Mouse (Mus musculus) left cerebral cortex, adult 11 months (tissue): ENCODE measurements around the gene Slc25a36.

ENCODE experiments used
- DNase-seq: peaks from one replicate; pipeline ENCODE4 v3.0.0; 2022; ENCODE audit warnings: low spot score

The Slc25a36 gene

GRCm38 (mm10) chr9:97041633-97042032 is 69.3 kb downstream of the Slc25a36 start:
- DNase-seq, result no peak

DNA sequence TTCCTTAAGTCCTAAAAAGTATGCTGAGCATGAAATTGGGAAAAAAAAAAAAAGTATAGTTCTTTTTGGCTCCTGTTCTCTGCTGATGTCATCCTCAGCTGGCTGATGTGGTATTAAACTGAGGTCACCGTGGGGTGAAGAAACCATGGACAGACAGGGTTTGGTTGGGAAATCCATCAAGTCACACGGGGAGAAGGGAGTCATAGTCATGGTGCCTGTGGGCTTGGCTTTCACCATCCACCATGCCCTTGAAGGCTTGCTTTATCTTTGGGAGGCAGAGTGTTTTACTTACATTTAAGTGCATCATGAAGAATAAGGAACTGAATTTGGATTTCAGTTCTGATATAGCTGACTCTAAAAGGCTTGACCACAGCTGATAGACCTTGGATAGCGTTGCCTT is 72.9 kb downstream of the Slc25a36 start:
- no peak for DNase-seq

DNA sequence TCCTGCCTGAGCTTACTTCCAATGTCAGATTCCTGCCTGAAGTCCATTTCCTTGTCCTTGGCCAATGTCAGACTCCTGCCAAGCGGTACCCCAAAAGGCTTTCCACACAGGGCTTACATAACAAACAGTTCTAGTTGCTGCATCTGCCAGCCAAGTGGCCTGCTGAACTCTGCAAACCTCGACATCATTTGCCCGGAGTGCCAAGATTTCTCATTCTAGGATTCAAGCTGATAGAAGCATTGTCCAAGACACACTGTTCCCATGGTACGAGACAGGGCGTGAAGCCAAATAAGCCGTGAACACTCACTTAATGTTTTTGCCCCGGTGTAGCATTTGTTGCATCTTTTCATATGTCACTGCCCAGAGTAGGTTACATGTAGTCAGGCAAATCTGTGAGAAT is 74.3 kb downstream of the Slc25a36 start:
- no peak for DNase-seq

GRCm38 (mm10) chr9:97027361-97027760 is 83.6 kb downstream of the Slc25a36 start:
- no peak for DNase-seq

- DNase-seq, result no peak
Measured at GRCm38 (mm10) chr9:97026006-97026405, 85.0 kb downstream of the Slc25a36 start.
